Mouse (Mus musculus): ENCODE results near the gene Slc7a4.

DNA sequence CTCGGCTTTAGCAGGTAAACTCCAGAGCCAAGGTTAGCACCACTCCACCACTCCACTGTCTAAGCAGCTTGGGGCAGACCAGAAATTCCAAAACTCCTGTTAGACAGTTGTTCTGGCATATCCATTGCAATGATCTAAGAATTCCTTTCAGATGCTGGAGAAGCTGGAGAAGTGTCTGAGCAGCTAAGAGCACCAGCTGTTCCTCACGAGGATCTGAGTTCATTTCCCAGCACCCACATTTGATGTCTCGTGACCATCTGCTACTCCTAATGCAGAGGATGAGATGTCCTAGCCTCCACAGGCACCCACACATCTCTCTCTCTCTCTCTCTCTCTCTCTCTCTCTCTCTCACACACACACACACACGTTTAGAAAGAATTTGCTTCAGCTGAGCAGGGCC lies 26.1 kb downstream of the Slc7a4 start:
- TF ChIP-seq POLR2AphosphoS2 (IDR thresholded peaks at IDR 0.05; ENCODE audit: low read depth, low read length) (no peak), POLR2A (IDR thresholded peaks at IDR 0.05; ENCODE audit: low read depth, low read length) (no peak), CTCF (conservative IDR thresholded peaks at IDR 0.05 in 1 of 2, IDR thresholded peaks at IDR 0.05 in 1 of 2; ENCODE audit: low read depth in 2 of 2, low read length in 2 of 2) (no peak), PAX5 (IDR thresholded peaks at IDR 0.05; ENCODE audit: low read length) (no peak), MAX (IDR thresholded peaks at IDR 0.05; ENCODE audit: low read length) (no peak), ELF1 (IDR thresholded peaks at IDR 0.05; ENCODE audit: low read depth, low read length) (no peak), JUN (IDR thresholded peaks at IDR 0.05; ENCODE audit: insufficient read depth, low read depth, low read length) (no peak), CHD2 (IDR thresholded peaks at IDR 0.05; ENCODE audit: low read length) (no peak), UBTF (IDR thresholded peaks at IDR 0.05; ENCODE audit: low read depth, low read length) (no peak), EP300 (IDR thresholded peaks at IDR 0.05; ENCODE audit: low read length) (no peak), MXI1 (IDR thresholded peaks at IDR 0.05; ENCODE audit: low read depth, low read length) (no peak), NELFE (IDR thresholded peaks at IDR 0.05; ENCODE audit: low read depth, low read length) (no peak), CHD1 (IDR thresholded peaks at IDR 0.05; ENCODE audit: low read depth, low read length) (no peak), ZC3H11A (IDR thresholded peaks at IDR 0.05; ENCODE audit: low read depth, low read length) (no peak)
